Mouse (Mus musculus): ENCODE measurements around the gene Rnft1.

Gene Rnft1

DNA sequence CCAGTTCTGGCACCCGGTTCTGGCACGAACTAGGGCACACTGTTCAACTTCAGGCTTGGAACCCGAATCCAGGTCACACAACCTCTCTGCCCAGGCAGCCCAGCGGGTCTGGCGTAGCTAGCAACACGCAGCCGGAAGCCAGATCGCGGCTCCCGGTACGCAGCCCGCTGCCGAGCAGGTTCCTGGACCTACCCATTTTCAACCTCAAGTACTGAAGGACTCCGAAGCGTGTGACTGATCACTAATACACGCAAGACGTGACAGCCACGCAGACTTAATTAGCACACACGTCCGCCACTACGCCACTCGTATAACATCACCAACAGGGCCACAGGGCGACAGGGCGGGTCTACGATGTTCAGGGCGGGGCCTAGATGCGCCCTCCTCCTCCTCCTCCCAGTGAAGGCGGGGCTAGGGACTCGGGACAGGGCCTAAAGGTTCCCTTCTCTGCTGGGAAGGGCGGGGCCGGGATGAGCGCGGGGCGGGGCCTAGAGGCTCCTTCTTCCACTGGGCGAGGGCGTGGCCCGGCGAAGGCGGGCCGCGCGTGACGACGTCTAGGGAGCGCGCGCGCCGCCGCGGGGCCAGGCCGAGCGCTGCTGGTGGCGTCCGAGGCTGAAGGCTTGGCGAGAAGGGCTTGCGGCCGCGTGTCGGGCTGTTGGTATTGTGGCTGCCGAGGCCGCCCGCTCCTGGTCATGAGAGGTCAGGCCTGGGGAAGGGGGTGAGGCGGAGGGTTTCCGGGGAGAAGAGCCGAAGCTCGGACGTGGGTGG lies at the start of gene Rnft1:
Gene Rnft1, plus strand, starts transcription at position 557 of the 768 bp plus-strand sequence.
- DNase-seq (ENCODE audit: low spot score): peak; percentile 98

DNA sequence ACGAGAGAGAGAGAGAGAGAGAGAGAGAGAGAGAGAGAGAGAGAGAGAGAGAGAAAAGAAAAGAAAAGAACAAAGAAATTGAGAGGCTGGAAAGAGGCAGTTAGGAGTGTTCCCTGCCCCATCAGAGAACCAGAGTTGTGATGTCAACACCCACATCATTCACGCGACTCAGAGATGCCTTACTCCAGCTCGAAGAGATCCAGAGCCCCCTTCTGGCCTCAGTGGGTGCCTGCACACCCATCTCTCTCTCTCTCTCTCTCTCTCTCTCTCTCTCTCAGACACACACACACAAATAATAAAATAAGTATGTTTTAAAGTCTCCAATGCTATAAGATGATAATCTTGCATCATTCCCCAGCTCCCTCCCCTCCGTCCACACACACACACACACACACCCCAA lies 47.6 kb upstream of the Rnft1 start:
- peak; percentile 68 for DNase-seq (ENCODE audit: low spot score)

DNA sequence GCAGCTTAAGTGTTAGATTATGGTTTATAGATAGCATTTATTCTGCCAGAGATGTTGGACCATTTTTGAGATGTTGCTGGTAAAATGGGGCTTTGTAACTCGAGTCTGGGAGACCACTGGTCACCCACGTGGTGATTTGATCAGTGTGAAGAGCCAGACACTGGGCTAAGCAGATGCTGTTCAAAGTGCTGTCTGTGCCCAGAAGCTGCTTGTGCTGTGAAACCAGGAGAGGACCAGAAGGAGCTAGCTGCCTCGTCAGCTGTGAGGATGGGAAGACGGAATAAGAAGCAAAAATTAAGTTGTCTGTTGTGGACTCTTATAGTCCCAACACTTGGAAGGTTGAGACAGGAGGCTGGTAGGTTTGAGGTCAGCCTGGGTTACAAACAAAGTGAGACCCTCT lies 46.2 kb upstream of the Rnft1 start:
- no peak for DNase-seq (ENCODE audit: low spot score)

DNA sequence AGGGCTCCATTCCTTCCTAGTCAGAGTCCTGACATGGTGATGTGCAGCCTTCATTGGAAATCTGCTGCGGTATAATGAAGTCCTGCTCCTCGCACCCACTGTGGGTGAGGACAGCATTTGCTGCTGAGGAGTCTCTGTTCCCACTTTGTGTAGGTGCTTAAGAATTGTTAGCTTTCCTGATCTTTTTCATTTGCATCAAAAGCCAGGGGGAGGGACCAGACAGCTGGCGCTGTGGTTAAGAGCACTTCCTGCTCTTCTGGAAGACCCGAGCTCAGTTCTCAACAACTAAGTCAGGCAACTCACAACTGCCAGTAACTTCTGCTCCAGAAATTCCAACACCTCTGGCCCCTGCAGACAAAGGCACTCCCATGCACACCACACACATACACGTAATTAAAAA lies 43.7 kb upstream of the Rnft1 start:
- DNase-seq (ENCODE audit: low spot score): no peak

DNA sequence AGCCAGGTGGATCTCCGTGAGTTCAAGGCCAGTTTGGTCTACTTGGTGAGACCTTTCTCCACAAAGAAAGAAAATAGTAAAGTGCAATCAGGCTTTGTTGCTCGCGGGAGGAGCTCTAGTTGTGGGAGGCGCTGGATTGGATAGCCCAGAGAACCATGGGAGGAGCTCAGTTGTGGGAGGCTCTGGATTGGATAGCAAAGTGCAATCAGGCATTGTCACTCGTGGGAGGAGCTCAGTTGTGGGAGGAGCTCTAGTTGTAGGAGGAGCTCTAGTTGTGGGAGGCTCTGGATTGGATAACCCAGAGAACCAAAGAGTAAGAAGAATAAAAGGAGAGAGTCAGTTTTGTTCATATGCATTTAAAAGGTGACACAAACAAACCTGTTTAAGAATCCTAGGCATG lies 30.5 kb upstream of the Rnft1 start:
- DNase-seq (ENCODE audit: low spot score): no peak

DNA sequence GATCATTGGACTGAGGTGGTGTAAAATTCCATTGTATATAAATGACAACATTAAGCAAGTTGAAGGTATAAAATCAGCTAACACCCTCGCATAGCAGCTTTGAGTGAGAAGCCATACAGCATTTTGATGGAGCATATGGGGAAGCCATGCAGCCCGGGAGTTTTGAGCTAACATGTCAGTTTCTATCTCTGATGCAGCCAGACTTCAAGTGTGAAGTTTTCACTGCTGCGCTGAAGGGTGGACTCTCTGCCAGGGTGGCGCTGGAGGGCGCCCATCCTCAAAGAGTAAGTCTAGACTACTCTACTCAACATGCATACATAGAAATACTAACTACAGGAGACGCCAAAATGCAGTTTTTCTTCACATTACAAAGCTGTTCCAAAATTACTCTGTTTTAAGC lies 26.9 kb upstream of the Rnft1 start:
- no peak for DNase-seq (ENCODE audit: low spot score)

DNA sequence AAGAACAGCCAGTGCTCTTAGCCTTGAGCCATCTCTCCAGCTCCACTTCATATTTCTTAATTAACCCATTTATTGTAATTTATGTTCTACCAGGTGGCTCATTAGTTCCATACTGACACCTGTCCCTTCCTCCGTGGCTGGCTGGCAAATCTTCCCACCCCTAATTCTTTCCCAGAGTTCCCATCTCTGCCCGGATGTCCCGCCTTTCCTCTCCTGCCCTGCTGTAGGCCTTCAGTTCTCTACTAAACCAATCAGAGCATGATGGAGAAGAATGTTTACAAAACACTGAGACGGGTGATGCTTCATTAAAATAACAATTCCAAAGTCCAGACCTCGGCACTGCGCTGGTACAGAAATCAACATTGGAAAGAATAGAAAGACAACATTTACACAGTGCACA lies 25.6 kb upstream of the Rnft1 start:
- no peak for DNase-seq (ENCODE audit: low spot score)

DNA sequence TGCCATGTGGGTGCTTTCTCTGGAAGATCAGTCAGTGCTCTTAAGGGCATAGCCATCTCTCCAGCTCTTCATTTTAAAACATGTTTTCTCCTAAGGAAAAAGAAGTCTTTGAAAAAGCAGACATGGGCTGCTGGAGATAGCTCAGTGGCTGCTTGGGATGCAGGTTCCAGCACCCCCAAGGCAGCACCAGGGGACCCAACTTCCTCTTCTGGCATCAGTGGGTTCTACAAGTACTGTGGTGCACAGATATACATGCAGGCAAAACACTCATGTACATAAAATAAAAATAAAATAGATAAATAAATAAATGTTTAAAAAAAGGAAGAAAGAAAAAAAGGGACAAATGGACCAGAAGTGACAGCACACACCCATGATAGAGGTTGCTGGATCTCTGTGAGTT lies 21.9 kb upstream of the Rnft1 start:
- no peak for DNase-seq (ENCODE audit: low spot score)

DNA sequence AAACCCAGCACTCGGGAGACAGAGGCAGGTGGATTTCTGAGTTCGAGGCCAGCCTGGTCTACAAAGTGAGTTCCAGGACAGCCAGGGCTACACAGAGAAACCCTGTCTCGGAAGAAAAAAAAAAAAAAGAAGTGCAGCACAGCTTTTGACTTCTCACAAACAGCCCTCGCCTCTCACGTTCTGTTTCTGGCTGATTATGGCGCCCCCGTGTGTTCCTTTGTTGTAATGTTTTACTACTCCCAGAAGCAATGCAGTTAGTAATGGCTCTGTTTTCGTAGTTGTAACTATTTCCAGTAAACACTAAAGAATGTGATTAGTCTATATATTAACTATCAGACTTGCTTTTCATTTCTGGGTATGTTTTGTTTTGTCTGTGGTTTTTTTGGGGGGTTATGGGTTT lies 20.2 kb upstream of the Rnft1 start:
- peak; percentile 89 for DNase-seq (ENCODE audit: low spot score)

DNA sequence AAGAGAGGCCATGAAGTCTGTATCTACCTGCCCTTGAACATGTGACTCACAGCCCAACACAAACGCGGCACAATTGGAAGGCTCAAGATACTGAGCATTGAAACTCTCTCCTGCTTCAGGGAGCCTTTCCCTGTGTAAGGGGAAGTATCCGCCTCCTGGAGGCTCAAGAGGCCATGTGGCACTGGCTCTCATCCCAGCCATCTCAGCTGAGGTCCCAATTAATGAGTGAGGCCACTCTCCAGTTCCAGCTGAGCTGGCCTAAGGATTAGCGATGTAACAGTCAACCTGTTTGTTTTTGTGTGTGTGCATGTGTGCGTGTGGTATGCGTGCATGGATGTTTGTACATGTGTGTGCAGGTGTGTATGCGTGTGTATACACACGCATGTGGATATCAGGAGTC lies 16.1 kb upstream of the Rnft1 start:
- DNase-seq (ENCODE audit: low spot score): no peak

DNA sequence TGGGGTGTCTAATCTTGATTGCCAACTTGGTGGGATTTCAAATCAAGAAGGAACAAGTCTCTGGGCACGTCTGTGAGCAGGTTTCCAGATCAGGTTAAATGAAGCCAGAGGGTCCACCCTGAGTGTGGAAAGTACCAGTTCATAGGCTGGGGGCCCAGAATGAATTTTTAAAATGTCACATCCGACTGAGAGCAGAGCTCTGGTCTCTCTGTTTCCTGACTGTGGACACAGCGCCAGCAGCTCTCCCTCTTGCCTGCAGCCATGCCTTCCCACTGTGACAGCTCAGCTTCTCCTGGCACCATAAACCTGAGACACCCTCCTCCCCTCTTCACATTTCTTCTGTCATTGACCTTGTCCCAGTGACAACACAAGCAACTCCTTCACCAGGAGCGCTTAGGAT lies 15.5 kb upstream of the Rnft1 start:
- DNase-seq (ENCODE audit: low spot score): no peak

DNA sequence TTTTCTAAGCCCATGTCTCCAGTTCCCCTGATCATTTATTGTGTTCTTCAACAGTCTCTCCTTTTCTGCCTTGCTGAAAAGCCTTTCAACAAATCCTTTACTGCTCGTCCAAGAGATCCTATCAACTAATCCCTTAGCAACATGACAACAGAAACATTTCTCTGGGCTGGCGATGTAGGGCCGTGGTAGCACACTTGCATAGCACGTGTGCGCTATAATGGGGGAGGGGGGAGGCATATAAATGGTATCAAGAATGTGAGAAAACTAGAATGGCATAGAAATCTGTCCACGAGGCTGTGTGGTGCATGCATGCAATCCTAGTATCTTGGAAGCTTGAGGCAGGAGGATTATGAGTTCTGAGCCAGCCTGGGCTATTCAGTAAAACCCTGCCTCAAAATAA lies 12.7 kb upstream of the Rnft1 start:
- no peak for DNase-seq (ENCODE audit: low spot score)

DNA sequence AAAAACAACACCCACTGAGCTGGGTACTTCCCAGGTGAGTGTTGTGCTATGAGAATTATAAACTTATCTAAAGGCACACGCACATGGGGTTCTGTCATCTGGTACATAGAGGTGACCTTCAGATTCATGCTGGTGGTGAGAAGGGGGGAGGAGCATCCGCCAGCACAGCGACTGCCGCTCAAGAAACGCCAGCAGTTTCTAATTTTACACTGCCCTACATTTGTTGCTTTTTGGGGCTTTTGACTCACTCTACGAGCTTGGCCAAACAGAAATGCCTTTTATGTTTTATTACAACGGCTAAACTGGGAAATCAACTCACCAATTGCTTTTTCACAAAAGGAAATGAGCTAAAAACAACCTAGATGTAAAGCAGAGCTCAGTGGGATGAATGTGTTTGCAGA lies 11.7 kb upstream of the Rnft1 start:
- DNase-seq (ENCODE audit: low spot score): no peak

DNA sequence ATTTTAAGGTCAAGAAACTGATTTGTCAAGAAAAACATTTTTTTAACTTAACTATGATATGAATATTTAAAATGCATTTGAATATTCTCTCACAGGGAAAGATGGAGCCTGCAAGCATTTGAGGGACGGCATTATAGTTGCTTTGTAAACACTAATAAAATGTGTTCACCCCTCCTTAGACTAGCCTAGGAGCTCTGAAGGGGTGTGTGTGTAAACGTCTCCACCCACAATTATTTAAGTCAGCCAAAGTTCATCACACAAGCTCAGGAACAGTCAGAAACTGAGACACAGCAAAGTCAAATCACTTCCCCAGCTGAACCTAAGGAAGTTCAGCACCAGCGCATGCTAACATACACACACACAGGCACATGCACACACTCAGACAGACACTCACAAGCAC lies 10.9 kb upstream of the Rnft1 start:
- no peak for DNase-seq (ENCODE audit: low spot score)

DNA sequence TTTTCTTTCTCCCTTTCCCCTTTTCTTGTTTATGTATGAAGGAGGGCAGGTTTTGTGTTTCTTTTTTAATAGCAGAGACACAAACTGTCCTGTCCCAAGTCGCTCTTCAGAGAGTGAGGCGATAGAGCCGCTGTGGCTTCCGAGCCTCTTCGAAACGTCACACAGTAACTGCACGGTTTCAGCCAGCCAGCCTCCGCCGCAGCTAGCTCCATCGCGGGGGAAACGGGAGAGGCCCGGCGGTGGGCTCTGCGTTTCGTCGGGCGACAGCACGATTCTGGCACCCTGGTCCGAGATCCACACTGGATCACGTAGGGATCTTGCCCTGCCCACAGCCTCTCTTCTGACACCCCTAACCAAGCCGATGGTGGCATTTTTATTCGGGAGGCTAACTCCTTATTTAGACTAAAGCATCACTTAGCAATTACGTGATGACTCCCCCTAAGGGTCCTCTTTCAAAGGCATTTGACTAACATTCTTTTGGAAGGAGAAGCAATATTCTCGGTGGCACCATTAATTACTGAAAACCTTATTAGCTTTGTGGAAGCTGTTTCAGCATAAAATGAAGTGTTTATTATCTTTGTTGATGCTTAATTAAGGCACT lies 553 bp downstream of the Rnft1 start:
- DNase-seq (ENCODE audit: low spot score): peak; percentile 73

DNA sequence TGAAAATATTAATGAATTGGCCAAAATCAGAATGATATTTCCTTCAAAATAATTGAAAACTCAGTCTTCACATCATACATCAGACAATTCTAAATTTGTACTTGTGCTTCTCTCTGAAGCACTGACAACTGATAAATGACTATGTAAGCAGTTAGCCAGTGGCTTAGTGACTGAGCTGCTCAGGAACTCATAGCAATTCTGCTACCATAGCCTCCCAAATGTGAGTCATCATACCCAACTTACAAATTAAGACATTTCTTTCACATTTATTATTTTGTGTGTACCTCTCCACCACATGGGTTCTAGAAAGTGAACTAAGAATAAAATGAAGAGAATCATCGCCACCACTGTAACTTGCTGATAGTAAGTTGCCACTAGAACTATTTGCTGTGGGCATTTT lies 6.3 kb downstream of the Rnft1 start:
- DNase-seq (ENCODE audit: low spot score): no peak

DNA sequence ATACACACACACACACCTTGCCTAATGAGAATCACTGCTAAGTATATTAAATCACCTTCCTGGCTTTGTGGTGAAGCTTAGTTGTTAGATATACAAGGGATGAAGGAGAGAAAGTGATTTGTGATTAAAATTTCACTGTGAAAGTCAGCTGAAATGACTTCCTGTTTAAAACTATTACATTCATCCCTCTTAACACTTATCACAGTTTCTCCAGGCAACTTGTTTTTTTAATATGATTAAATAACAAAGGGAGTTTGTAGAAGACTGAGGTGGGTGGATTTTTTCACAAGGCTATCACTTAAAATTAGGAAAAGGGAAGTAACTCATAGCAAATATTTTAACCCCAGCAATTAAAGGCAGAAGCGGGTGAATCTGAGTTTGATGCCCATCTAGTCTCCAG lies 12.9 kb downstream of the Rnft1 start:
- DNase-seq (ENCODE audit: low spot score): no peak

DNA sequence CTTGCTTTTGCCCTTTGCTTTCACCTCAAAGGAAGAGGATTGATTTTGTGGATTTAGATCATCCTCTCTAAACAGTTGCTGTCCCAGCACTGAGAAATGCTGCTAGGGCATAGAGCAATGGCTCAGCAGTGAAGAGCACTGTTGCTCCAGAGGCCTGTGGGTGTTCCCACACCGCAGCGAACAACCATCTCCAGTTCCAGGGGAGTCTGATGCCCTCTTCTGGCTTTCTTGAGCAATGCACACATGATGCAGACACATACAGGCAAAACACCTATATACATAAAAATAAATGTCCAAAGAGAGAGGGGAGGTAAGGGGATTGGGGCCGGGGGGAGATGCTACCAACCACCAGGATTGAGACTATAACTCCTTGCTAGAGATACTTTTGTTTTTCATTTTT lies 13.5 kb downstream of the Rnft1 start:
- DNase-seq (ENCODE audit: low spot score): no peak

DNA sequence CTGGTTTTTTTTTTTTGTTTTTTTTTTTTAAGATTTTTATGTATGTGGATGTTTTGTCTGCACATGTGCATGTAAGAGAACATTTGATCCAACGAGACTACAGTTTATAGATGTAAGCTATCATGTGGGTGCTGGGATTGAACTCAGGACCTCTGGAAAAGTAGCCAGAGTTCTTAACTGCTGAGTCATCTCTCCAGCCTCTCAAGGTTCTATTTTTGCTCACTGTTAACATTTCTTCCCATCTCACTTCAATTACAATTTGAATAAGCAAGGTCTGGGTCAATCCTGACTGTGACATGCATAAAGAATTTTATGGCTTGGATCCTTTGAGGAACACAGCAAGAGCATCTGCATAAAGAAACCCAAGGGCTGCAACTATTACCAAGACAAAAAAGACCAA lies 16.3 kb downstream of the Rnft1 start:
- no peak for DNase-seq (ENCODE audit: low spot score)

DNA sequence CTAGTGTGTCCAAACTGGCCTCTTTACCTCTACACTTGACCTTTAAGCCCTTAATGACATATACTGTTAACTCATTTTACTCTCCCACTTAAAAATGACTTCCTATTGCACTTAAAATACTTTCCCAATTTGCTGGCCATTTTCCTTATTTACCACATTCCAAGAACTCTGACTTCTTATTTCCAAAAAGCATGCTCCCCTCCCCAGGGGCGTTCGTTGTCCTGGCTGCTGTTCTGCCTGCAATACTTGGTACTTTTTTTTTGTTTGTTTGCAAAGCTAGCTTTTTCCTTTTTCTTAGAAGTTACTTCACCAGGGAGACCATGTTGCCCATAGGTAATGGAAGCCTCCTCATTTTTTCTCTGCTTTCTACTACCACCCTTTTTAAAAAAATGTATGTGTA lies 18.7 kb downstream of the Rnft1 start:
- DNase-seq (ENCODE audit: low spot score): no peak

DNA sequence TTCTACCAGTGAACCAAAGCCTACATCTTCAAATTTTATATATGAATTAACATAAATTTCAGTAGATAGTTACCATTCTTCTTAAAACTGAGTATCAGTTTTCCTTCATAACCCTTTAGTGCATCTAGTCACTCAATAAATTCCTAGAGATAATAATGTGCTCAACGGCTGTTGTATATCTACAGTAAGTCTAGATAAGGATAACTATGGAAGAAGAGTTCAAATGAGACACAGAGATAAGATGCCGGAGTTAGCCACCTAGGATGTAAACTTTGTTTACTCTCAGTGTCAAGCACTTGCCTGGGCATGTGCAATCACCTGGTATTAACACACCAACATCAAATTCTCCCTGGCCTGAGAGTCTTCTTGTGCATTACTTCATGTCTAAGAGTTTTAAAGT lies 22.9 kb downstream of the Rnft1 start:
- no peak for DNase-seq (ENCODE audit: low spot score)

DNA sequence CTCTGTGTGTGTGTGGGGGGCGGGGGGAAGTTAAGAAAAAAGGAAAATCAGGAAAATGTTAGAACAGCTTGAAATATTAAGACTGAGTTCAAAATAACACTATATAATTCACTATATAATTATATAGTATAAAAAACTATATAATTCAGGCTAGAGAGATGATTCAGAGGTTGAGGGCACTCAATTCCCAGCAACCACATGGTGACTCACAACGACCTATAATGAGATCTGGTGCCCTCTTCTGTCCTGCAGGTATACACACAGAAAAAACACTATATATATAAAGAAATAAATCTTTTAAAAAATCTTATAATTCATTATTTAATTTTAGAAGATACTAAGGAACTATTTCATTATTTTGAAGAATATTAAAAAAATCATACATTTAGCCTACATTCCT lies 23.5 kb downstream of the Rnft1 start:
- DNase-seq (ENCODE audit: low spot score): no peak

DNA sequence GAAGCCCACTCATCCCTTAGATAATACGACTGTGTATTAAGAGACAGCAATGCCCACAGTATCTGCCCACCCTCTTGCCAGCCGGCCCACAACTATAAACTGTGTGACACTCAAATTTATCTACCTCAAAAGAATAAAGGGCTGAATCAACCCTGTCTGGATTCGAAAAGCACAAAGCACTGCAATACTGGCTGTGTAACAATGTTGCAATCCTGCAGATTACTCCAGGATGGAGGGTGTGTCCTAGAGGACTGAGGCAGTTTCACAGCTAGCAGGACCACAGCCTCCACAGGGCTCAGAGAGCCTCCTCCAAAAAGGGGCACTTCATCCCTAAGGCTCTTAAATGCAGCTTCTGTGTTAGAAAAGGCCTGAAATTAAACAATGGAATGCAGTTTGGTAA lies 32.2 kb downstream of the Rnft1 start:
- DNase-seq (ENCODE audit: low spot score): no peak

DNA sequence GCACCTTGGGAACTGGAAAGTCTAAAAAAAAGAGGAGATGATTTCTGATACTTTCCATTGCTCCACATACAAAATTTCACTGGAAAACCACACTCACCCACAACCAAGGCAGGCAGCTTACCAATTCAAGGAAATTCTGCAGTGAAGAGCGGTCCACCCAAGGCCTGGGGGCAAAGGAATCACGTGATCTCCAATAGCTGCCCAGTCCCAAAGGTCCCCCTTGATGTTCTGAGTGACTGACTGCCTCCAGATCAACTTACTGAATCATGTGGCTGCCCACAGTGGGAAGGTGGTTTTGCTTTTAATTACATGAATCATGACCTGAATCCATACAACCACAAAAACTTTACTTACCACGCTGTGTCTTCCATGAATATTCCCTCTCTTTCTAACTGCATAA lies 32.8 kb downstream of the Rnft1 start:
- no peak for DNase-seq (ENCODE audit: low spot score)

All from embryo, embryonic 10 days (tissue).